Mouse (Mus musculus): Measurements from ENCODE around the gene Hoxa11. TPM values are rescaled to one million over a fixed set of nuclear protein-coding genes. Genes with fewer than 3 reads are reported as not detected.

Gene Hoxa11
- total RNA-seq, 1 experiment: 0.31 TPM

GRCm38 (mm10) chr6:52203371-52204049 lies 42.1 kb downstream of the Hoxa11 start:
- Histone ChIP-seq H3K9ac (ENCODE audit: insufficient read depth, low read depth, low read length, poor library complexity, severe bottlenecking) (peak overlapping the region; percentile 30), H3K4me1 (ENCODE audit: control insufficient read depth in 2 of 2, insufficient read depth in 2 of 2, low read length in 2 of 2, poor library complexity in 1 of 2) (peaks cover 0 to 4% of the 10 kb centered on the region in 2 experiments; a peak in 1 of 4 replicates), H3K27ac (ENCODE audit: insufficient read depth, low read depth, low read length, poor library complexity, severe bottlenecking) (no peak overlapping the region), H3K9me3 (ENCODE audit: control insufficient read depth, insufficient read depth, low read depth, low read length) (no peaks in the 10 kb centered on the region), H3K4me3 (ENCODE audit: insufficient read depth in 1 of 2, low read depth in 1 of 2, low read length in 2 of 2, poor library complexity in 1 of 2, severe bottlenecking in 1 of 2) (peak overlapping the region; percentile 54 to 72), H3K36me3 (ENCODE audit: control insufficient read depth, insufficient read depth, low read length, poor library complexity, severe bottlenecking) (no peaks in the 10 kb centered on the region)
- in situ Hi-C loops (cut with MboI; ENCODE audit: low sequenced_read_pairs in 2 of 2, unreplicated experiment in 2 of 2): loop anchor here in 1 of 2 experiments (25.0 kb wide), 1 partner anchor 591 kb away; no protein-coding TSS in a partner anchor
- no peak for TF ChIP-seq HCFC1 (IDR thresholded peaks at IDR 0.05; ENCODE audit: borderline replicate concordance, insufficient read depth, low read length)
- DNase-seq (ENCODE audit: low read depth, low spot score): no peak

GRCm38 (mm10) chr6:52203121-52203370 lies 42.6 kb downstream of the Hoxa11 start:
- no peak overlapping the region for H3K27ac ChIP-seq (ENCODE audit: insufficient read depth, low read depth, low read length, poor library complexity, severe bottlenecking)
- TF ChIP-seq MAFK (IDR thresholded peaks at IDR 0.05; ENCODE audit: insufficient read depth, low read depth, low read length) (no peak), HCFC1 (IDR thresholded peaks at IDR 0.05; ENCODE audit: borderline replicate concordance, insufficient read depth, low read length) (no peak), CHD2 (IDR thresholded peaks at IDR 0.05; ENCODE audit: low read depth, low read length) (no peak), ZC3H11A (IDR thresholded peaks at IDR 0.05; ENCODE audit: borderline replicate concordance, low read depth, low read length) (no peak), ZNF384 (IDR thresholded peaks at IDR 0.05; ENCODE audit: low read depth, low read length) (no peak)
- peak overlapping the region in 1 of 2 experiments; percentile 54; a peak in 3 of 4 replicates for H3K4me3 ChIP-seq (ENCODE audit: insufficient read depth in 1 of 2, low read depth in 1 of 2, low read length in 2 of 2, poor library complexity in 1 of 2, severe bottlenecking in 1 of 2)
- no peak overlapping the region for H3K9ac ChIP-seq (ENCODE audit: insufficient read depth, low read depth, low read length, poor library complexity, severe bottlenecking)
- in situ Hi-C loops (cut with MboI; ENCODE audit: low sequenced_read_pairs in 2 of 2, unreplicated experiment in 2 of 2): loop anchor here in 1 of 2 experiments (25.0 kb wide), 1 partner anchor 591 kb away; no protein-coding TSS in a partner anchor
- H3K4me1 ChIP-seq (ENCODE audit: control insufficient read depth in 2 of 2, insufficient read depth in 2 of 2, low read length in 2 of 2, poor library complexity in 1 of 2): peaks cover 0 to 4% of the 10 kb centered on the region in 2 experiments; a peak in 1 of 4 replicates
- DNase-seq (ENCODE audit: low read depth, low spot score): no peak
- no peaks in the 10 kb centered on the region for H3K9me3 ChIP-seq (ENCODE audit: control insufficient read depth, insufficient read depth, low read depth, low read length)
- H3K36me3 ChIP-seq (ENCODE audit: control insufficient read depth, insufficient read depth, low read length, poor library complexity, severe bottlenecking): no peaks in the 10 kb centered on the region

- Histone ChIP-seq H3K9me3 (ENCODE audit: control insufficient read depth, insufficient read depth, low read depth, low read length) (no peaks in the 10 kb centered on the region), H3K4me1 (ENCODE audit: control insufficient read depth in 2 of 2, insufficient read depth in 2 of 2, low read length in 2 of 2, poor library complexity in 1 of 2) (peaks cover 0 to 4% of the 10 kb centered on the region in 2 experiments; a peak in 1 of 4 replicates), H3K27ac (ENCODE audit: insufficient read depth, low read depth, low read length, poor library complexity, severe bottlenecking) (no peak overlapping the region), H3K36me3 (ENCODE audit: control insufficient read depth, insufficient read depth, low read length, poor library complexity, severe bottlenecking) (no peaks in the 10 kb centered on the region), H3K4me3 (ENCODE audit: insufficient read depth in 1 of 2, low read depth in 1 of 2, low read length in 2 of 2, poor library complexity in 1 of 2, severe bottlenecking in 1 of 2) (peak overlapping the region in 1 of 2 experiments; percentile 6; a peak in 1 of 4 replicates), H3K9ac (ENCODE audit: insufficient read depth, low read depth, low read length, poor library complexity, severe bottlenecking) (no peak overlapping the region)
- in situ Hi-C loops (cut with MboI; ENCODE audit: low sequenced_read_pairs in 2 of 2, unreplicated experiment in 2 of 2): loop anchor here in 1 of 2 experiments (25.0 kb wide), 1 partner anchor 590 kb away; no protein-coding TSS in a partner anchor
- no peak for DNase-seq (ENCODE audit: low read depth, low spot score)
- TF ChIP-seq HCFC1 (IDR thresholded peaks at IDR 0.05; ENCODE audit: borderline replicate concordance, insufficient read depth, low read length): no peak
- no peak for TF ChIP-seq ZC3H11A (IDR thresholded peaks at IDR 0.05; ENCODE audit: borderline replicate concordance, low read depth, low read length)
- no peak for TF ChIP-seq CHD2 (IDR thresholded peaks at IDR 0.05; ENCODE audit: low read depth, low read length)
- no peak for TF ChIP-seq ZNF384 (IDR thresholded peaks at IDR 0.05; ENCODE audit: low read depth, low read length)
- no peak for TF ChIP-seq MAFK (IDR thresholded peaks at IDR 0.05; ENCODE audit: insufficient read depth, low read depth, low read length)
Measured at GRCm38 (mm10) chr6:52202362-52203120, 43.1 kb downstream of the Hoxa11 start.

- no peaks in the 10 kb centered on the region for H3K9me3 ChIP-seq (ENCODE audit: control insufficient read depth, insufficient read depth, low read depth, low read length)
- H3K4me1 ChIP-seq (ENCODE audit: control insufficient read depth in 2 of 2, insufficient read depth in 2 of 2, low read length in 2 of 2, poor library complexity in 1 of 2): peaks cover 0 to 2% of the 10 kb centered on the region in 2 experiments; a peak in 1 of 4 replicates
- H3K9ac ChIP-seq (ENCODE audit: insufficient read depth, low read depth, low read length, poor library complexity, severe bottlenecking): no peak overlapping the region
- no peaks in the 10 kb centered on the region for H3K36me3 ChIP-seq (ENCODE audit: control insufficient read depth, insufficient read depth, low read length, poor library complexity, severe bottlenecking)
- H3K4me3 ChIP-seq (ENCODE audit: insufficient read depth in 1 of 2, low read depth in 1 of 2, low read length in 2 of 2, poor library complexity in 1 of 2, severe bottlenecking in 1 of 2): no peak overlapping the region
- in situ Hi-C loops (cut with MboI; ENCODE audit: low sequenced_read_pairs in 2 of 2, unreplicated experiment in 2 of 2): loop anchor here in 1 of 2 experiments (25.0 kb wide), 1 partner anchor 589 kb away; no protein-coding TSS in a partner anchor
- TF ChIP-seq CHD2 (IDR thresholded peaks at IDR 0.05; ENCODE audit: low read depth, low read length): no peak
- no peak for TF ChIP-seq MAFK (IDR thresholded peaks at IDR 0.05; ENCODE audit: insufficient read depth, low read depth, low read length)
- no peak for TF ChIP-seq ZC3H11A (IDR thresholded peaks at IDR 0.05; ENCODE audit: borderline replicate concordance, low read depth, low read length)
- TF ChIP-seq HCFC1 (IDR thresholded peaks at IDR 0.05; ENCODE audit: borderline replicate concordance, insufficient read depth, low read length): no peak
- no peak for TF ChIP-seq ZNF384 (IDR thresholded peaks at IDR 0.05; ENCODE audit: low read depth, low read length)
- H3K27ac ChIP-seq (ENCODE audit: insufficient read depth, low read depth, low read length, poor library complexity, severe bottlenecking): no peak overlapping the region
- no peak for DNase-seq (ENCODE audit: low read depth, low spot score)
Measured at GRCm38 (mm10) chr6:52201269-52201668, 44.3 kb downstream of the Hoxa11 start.
